Mouse (Mus musculus) lung, adult 10 weeks (tissue): ENCODE measurements around the gene Nptxr. TPM values are rescaled to one million over a fixed set of nuclear protein-coding genes. Genes with fewer than 3 reads are reported as not detected.

Experiments used
- polyA plus RNA-seq: library from polyadenylated mRNA; stranded (reverse); fragments of 350-450 nt; fragmentation: Illumina TruSeq; extraction: RNeasy Lipid Tissue Mini Kit (QIAGEN cat#74804); gene quantifications from one replicate; pipeline ENCODE4 v1.2.3, GENCODE M21; 2014; ENCODE audit warnings: low read depth, low replicate concordance; ENCODE audit not compliant: insufficient read depth

Gene Nptxr
- 1.9 TPM for polyA plus RNA-seq

DNA sequence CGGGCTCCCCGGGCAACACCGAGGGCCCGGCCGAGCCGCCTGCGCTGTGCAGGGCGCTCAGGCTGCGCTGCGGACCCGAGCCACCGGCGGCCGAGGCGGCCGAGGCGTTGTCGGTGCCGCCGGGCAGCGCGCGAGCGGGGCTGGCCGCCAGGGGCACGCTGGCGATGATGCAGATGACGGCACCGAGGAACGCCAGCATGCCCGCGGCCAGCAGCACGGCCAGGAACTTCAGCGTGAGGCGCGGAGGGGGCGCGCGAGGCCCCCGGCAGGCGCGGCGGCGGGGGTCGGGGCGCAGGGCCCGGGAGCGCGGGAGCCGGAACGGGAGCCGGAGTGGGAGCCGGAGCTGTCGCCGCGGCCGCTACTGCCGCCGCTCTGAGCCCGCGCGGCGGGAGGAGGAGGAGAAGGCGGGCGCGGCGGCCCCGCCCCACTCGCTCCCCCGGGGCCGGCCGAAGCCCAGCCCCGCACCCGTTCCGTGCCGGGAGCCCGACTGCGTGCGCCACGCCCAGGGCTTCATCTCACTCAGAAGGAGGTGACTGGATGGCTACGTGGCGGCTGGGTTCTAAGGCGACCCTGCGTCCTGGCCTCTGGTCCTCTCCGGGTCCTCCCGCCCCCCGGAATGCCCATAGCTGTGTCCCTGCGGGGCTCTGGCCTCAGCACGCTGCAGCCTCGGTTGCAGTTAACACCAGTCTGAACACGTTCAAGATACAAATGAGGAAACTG lies at the start of gene Nptxr:
Gene Nptxr (minus strand): TSS at position 415 of the 720 bp plus-strand sequence.

DNA sequence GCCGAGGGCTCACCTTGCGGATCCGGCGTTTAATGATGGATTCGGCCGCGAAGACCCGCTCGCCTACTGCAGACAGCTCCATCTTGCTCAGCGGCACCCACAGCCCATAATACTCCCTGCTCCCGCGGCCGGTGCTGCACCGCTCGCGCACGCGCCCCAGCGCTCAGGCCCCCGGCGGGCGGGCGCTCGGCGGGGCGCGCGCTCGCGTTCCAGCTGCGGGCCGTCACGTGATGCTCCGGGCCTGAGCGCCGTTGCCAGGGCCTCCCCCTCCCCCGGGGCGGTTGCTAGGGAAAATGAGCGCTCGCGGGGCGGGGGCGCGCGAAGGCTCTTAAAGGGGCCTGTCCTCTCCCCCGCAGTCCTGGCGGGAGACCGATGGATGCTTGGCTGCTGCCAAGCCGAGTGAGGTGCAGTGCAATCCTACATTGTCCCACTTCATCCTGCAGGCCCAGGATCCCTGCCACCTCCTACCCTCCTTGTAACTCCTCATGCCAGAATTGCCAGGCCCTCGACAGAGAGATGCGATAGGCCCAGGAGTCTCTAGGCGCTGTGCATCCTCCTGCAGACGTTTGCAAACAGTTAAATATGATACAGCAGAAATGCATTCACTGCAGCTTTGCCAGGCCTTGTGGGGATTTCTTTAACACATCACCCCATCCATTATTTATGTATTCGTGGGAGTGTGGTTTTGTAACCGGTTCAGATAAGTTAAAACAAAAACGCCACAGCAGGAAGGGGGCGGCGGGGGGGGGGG lies 29.7 kb upstream of the Nptxr start, which contains the start of the genes Npcd and Cbx6:
Gene Npcd (minus strand): TSS at position 108 of the 751 bp plus-strand sequence.
Gene Cbx6 (minus strand): TSS at position 559 of the 751 bp plus-strand sequence.

DNA sequence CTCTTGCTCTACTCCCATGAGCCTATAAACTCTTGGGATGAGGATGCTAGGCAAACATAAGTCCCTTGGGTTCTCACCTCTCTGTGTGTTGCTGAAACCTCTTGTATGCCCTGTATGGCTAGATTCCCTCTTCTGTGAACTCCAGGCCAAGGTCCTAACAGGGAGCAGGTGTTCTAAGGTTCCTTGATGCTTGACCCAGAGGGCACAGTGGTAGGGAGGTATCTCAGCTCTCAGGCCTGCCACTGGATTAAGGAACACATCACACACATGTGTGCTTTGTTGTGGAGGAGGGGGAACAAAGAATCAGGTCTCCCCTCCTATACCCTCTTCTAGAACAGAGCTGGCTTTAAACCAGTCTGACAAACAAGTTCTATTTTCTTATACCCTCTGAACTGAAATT lies 26.8 kb downstream of the Nptxr start, which contains the start of gene Dnal4:
Gene Dnal4 (minus strand): TSS at position 101 of the 400 bp plus-strand sequence.

DNA sequence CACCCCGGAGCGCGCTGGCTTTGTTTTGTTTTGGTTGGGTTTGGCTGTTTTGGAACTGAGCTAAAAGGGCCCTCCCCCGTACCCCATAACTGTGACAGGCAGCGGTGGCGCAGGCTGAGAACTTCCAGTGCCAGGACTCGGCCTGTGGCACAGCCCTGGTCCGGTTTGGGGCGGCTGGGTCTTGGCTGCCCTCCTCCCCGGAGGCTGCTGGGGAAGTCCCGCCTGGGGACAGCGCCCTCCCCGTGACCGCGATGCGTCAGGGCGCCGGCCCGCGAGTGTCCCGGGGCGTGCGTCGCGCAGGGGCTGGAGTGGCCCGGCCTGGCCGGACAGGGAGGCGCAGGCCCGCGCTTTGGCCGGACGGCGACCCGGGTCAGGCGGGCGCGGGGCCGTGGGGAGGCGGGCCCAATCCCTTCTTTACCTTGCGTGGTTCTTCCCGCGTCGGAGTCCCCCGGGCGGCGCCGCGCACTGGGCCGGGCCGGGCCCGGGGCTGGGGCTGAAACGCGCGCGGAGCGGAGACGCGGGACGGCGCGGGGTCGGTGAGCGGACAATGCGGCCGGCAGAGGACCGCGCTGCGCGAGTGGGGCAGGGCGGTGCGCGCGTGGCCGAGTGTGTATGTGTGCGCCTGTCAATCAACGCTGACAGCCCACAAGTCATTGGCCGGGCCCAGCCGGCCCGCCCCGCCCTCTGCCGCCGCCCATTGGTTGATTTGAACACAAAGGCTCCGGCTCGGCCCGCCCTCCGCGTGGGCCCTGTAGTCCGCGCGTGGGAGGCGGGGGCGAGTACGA lies 62.5 kb downstream of the Nptxr start, which contains the start of gene Sun2:
Gene Sun2 (minus strand): TSS at position 616 of the 785 bp plus-strand sequence.

Other genes with a start within 250 kb of the Nptxr start
- 0.50 TPM for gene Dmc1, start 199.7 kb downstream of the Nptxr start, polyA plus RNA-seq
- gene Fam227a, start 145.8 kb downstream of the Nptxr start, polyA plus RNA-seq, result 1.6 TPM
- 27.9 TPM for gene Cby1, start 145.6 kb downstream of the Nptxr start, polyA plus RNA-seq
- 128 TPM for gene Tomm22, start 133.9 kb downstream of the Nptxr start, polyA plus RNA-seq
- gene Josd1, start 116.8 kb downstream of the Nptxr start, polyA plus RNA-seq, result 12.8 TPM
- gene Gtpbp1, start 113.9 kb downstream of the Nptxr start, polyA plus RNA-seq, result 15.3 TPM
- gene Sun2, start 62.2 kb downstream of the Nptxr start, polyA plus RNA-seq, result 45.6 TPM
- gene Dnal4, start 26.9 kb downstream of the Nptxr start, polyA plus RNA-seq, result 25.3 TPM
- not detected for gene Npcd, start 29.5 kb upstream of the Nptxr start, polyA plus RNA-seq
- gene Cbx6, start 29.9 kb upstream of the Nptxr start, polyA plus RNA-seq, result 39.3 TPM
- gene Apobec3, start 86.9 kb upstream of the Nptxr start, polyA plus RNA-seq, result 31.3 TPM
- 34.4 TPM for gene Cbx7, start 166.4 kb upstream of the Nptxr start, polyA plus RNA-seq
- 42.9 TPM for gene Pdgfb, start 210.2 kb upstream of the Nptxr start, polyA plus RNA-seq